Mouse (Mus musculus) urinary bladder, postnatal 10 days (tissue): ENCODE results near the gene Ap3s2.

Experiments
- DNase-seq: peaks from one replicate; pipeline ENCODE4 v3.0.0; 2022; ENCODE audit warnings: low spot score

The Ap3s2 gene

GRCm38 (mm10) chr7:79844090-79844802 lies 76.2 kb downstream of the Ap3s2 start:
- DNase-seq, result no peak

GRCm38 (mm10) chr7:79842163-79842562 lies 78.3 kb downstream of the Ap3s2 start:
- DNase-seq, result no peak

- DNase-seq, result no peak
Measured at GRCm38 (mm10) chr7:79837247-79837646, 83.2 kb downstream of the Ap3s2 start.

GRCm38 (mm10) chr7:79835196-79835595 lies 85.3 kb downstream of the Ap3s2 start:
- DNase-seq, result no peak

GRCm38 (mm10) chr7:79832980-79833379 lies 87.5 kb downstream of the Ap3s2 start:
- no peak for DNase-seq

DNA sequence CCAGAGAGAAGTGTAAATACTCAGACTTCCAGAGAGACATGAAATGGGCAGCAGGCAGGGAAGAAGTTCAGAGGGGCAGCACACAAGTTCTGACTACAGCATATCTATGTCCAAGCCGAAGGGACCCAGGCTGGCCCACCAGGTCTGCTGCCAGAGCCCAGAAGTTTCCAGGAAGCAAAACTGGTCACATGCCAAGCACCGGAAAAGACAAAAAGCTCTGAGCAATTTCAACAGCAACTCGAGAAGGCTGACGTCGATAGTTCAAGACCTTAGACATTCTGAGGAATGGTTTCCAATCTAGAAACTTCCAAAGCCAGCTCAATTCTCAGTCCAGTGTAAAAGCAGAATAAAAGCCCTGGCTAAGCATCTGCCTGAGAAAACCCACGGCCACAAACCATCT lies 88.9 kb downstream of the Ap3s2 start:
- no peak for DNase-seq

DNA sequence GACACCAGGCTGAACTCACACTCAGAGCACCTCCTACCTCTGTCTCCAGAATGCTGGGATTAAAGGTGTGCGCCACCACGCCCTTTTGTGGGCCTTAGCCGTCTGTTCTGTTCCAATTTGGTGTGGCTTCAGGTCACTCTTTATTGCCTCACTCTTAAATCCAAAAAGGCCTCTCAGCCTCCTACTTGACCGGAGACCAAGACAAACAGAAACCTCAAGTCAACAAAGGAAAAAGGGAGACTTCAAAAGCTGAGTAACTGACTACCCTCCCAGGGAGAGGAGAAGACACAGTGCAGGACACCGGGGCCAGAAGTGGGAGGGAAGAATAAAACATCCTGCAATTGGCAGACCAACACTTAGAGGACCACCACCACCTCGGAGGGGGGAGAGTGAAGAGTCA lies 89.3 kb downstream of the Ap3s2 start:
- no peak for DNase-seq

DNA sequence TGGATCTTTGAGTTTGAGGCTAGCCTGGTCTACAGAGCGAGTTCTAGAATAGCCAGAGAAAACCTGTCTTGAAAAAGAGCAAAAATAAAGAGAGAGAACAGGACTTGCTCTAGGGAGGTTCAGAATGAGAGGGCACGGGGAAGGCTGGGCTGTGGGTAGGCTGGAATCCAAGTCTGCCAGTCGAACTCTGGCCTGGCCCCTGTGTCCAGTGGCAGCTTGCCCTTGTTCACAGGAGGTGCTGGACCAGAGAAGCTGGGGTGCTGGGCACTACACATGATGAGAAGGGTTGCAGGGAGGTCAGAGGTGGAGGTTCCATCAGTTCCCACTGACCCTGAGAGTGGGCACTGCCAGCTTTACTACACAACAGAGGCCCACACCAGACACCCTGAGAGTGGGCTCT lies 92.1 kb downstream of the Ap3s2 start:
- no peak for DNase-seq
